Mouse (Mus musculus): ENCODE measurements at regions not wholly inside any gene's neighbourhood (a gene's known extent, or its start where the extent isn't known, plus 50 kb on each side); places are given as distances from the start of the nearest gene placed in this dataset.

GRCm38 (mm10) chr10:92339671-92340070 lies 382.5 kb downstream of the Nedd1 start:
- DNase-seq: no peak
- intact Hi-C loops (cut with DNase I): no loop called here

GRCm38 (mm10) chr10:92336949-92337348 lies 385.3 kb downstream of the Nedd1 start:
- intact Hi-C loops (cut with DNase I): no loop called here
- no peak for DNase-seq

- DNase-seq: no peak
- intact Hi-C loops (cut with DNase I): no loop called here
Observed at GRCm38 (mm10) chr10:92336138-92336537, 386.1 kb downstream of the Nedd1 start.

- intact Hi-C loops (cut with DNase I): no loop called here
Observed at GRCm38 (mm10) chr10:92335141-92335540, 387.1 kb downstream of the Nedd1 start.

GRCm38 (mm10) chr10:92333869-92334268 lies 388.4 kb downstream of the Nedd1 start:
- intact Hi-C loops (cut with DNase I): no loop called here
- DNase-seq: no peak

More at GRCm38 (mm10) chr10:92335141-92335540, 387.1 kb downstream of the Nedd1 start:
- no peak for DNase-seq

GRCm38 (mm10) chr10:92333042-92333774 lies 389.0 kb downstream of the Nedd1 start:
- DNase-seq: no peak
- intact Hi-C loops (cut with DNase I): no loop called here

GRCm38 (mm10) chr10:92330150-92330549 lies 392.1 kb downstream of the Nedd1 start:
- intact Hi-C loops (cut with DNase I): no loop called here
- DNase-seq: no peak

- intact Hi-C loops (cut with DNase I): no loop called here
- no peak for DNase-seq
Observed at GRCm38 (mm10) chr10:92329661-92330060, 392.6 kb downstream of the Nedd1 start.

- DNase-seq: no peak
- intact Hi-C loops (cut with DNase I): no loop called here
Observed at GRCm38 (mm10) chr10:92325284-92325989, 396.8 kb downstream of the Nedd1 start.

GRCm38 (mm10) chr10:92314606-92315005 lies 407.6 kb downstream of the Nedd1 start:
- intact Hi-C loops (cut with DNase I): no loop called here
- DNase-seq: no peak

- peak; percentile 5 to 8 for DNase-seq
- intact Hi-C loops (cut with DNase I): no loop called here
Observed at GRCm38 (mm10) chr10:92312278-92312677, 409.9 kb downstream of the Nedd1 start.

GRCm38 (mm10) chr10:92308643-92309042 lies 413.6 kb downstream of the Nedd1 start:
- DNase-seq: no peak
- intact Hi-C loops (cut with DNase I): loop anchor here (1.0 to 10.0 kb wide), 3 partner anchors 344 to 1034 kb away; no protein-coding TSS in a partner anchor

- intact Hi-C loops (cut with DNase I): loop anchor here (1.0 to 10.0 kb wide), 3 partner anchors 344 to 1033 kb away; no protein-coding TSS in a partner anchor
- peak in 1 of 2 experiments; percentile 9 for DNase-seq
Observed at GRCm38 (mm10) chr10:92307861-92308260, 414.4 kb downstream of the Nedd1 start.

- intact Hi-C loops (cut with DNase I): no loop called here
- no peak for DNase-seq
Observed at GRCm38 (mm10) chr10:92298693-92299092, 423.5 kb downstream of the Nedd1 start.

- no peak for DNase-seq
- intact Hi-C loops (cut with DNase I): no loop called here
Observed at GRCm38 (mm10) chr10:92296837-92297236, 425.4 kb downstream of the Nedd1 start.

GRCm38 (mm10) chr10:92296303-92296702 lies 425.9 kb downstream of the Nedd1 start:
- intact Hi-C loops (cut with DNase I): no loop called here

GRCm38 (mm10) chr10:92293261-92293660 lies 429.0 kb downstream of the Nedd1 start:
- DNase-seq: no peak
- intact Hi-C loops (cut with DNase I): no loop called here

More at GRCm38 (mm10) chr10:92296303-92296702, 425.9 kb downstream of the Nedd1 start:
- DNase-seq: no peak

- DNase-seq: no peak
- intact Hi-C loops (cut with DNase I): no loop called here
Observed at GRCm38 (mm10) chr10:92289230-92289629, 433.0 kb downstream of the Nedd1 start.

GRCm38 (mm10) chr10:92284231-92284630 lies 438.0 kb downstream of the Nedd1 start:
- no peak for DNase-seq
- intact Hi-C loops (cut with DNase I): no loop called here

- DNase-seq: no peak
- intact Hi-C loops (cut with DNase I): no loop called here
Observed at GRCm38 (mm10) chr10:92277981-92278380, 444.2 kb downstream of the Nedd1 start.

GRCm38 (mm10) chr10:92257815-92258214 lies 464.4 kb downstream of the Nedd1 start:
- no peak for DNase-seq
- intact Hi-C loops (cut with DNase I): no loop called here

- DNase-seq: no peak
- intact Hi-C loops (cut with DNase I): no loop called here
Observed at GRCm38 (mm10) chr10:92248648-92249047, 473.6 kb downstream of the Nedd1 start.

Data from heart, postnatal 14 days (tissue).